Mouse (Mus musculus): ENCODE measurements around the gene Pcyt2.

The Pcyt2 gene

DNA sequence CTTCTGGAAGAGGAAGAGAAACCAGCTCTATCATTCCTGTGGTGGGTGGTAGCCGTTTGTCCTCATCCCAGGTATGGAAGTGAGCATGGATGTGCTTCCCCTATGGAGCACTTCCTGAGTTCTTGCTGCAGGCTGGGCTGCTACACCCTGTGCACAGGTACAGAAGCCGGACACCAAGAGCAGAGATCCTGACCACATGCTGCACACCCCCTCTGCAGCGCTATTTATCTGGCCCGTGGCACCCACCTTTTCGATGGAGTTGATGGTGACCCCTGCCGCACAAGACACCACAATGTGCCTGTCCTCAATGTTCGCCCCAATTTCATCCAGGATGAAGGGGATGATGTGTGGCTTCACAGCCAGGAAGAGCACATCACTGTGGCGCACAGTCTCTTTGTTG, 24.1 kb upstream of the Pcyt2 start:
- in situ Hi-C loops (cut with MboI; ENCODE audit: low pct_unique_long_range_greater_than_20kb in 1 of 2, low sequenced_read_pairs in 2 of 2, unreplicated experiment in 1 of 2), result no loop called here

DNA sequence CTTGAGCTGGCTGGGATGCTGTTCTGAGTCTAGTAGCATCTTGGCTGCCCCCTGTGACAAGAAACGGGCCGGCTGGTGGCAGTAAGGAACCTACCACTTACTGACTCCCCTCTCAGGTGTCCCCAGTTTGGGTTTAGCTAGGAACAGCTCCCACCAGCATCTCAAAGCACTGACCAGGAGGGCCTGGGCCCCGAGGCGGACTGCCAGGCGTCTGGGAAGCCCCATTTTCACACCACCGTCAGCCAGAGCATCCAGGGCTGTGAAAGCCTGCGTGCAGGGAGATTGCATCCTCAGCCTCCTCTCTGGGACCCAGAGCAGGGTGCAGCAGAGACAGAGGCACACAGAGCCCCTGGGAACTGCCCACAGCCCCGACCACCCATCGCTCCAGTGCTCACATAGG, 23.5 kb upstream of the Pcyt2 start:
- in situ Hi-C loops (cut with MboI; ENCODE audit: low pct_unique_long_range_greater_than_20kb in 1 of 2, low sequenced_read_pairs in 2 of 2, unreplicated experiment in 1 of 2), result no loop called here

DNA sequence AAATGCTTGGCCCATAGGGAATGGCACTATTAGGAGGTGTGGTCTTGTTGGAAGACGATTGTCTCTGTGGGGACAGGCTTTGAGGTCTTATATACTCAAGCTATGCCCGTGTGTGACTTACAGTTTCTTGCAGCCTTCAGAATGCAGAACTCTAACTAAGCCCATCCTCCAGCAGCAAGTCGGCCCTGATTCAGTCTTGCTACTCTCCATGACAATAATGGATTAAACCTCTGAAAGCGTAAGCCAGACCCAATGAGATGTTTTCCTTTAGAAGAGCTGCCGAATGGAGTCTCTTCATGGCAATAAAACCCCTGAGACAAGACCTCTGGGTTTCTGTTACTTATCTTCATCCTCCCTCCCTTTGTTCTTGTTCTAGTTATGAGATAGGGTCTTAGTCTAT, 17.1 kb upstream of the Pcyt2 start:
- in situ Hi-C loops (cut with MboI; ENCODE audit: low pct_unique_long_range_greater_than_20kb in 1 of 2, low sequenced_read_pairs in 2 of 2, unreplicated experiment in 1 of 2), result no loop called here

DNA sequence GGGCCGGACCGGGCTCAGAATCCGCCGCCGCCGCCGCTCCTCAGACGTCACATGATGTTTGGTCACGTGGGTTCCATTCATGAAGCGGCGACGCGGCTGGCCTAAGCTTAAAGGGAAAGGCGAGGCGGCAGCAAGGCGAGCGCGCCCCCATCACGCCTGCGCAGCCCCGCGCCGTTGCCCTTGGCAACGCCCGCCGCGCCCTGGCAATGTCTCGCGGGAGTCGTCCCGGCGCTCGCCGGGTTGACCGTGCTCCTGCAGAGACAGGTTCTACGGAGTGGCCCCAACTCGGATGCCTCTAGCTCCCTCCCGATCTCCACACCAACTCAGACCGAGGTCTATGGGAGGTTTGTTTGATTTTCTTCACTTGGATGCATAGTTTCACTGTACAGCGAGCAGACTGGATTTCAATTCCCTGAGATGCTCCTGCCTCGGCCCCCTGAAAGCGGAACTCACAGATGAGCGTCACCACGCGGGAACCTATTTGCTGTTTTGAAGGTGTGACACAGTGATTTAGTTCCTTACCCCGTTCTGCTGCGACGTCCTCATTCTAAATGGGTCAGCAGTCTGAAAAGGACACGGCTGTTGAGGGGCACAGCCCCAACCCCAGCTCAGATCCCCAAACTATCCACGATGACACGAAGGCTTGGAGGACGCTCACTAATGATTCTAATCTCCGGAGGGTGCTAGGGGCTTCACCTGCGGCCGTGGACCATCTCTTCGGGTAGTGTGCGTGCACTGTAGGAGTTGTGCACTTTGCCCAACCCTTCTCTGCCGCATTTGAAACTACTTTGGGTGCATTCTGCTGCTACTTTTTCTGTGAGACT, 16.0 kb upstream of the Pcyt2 start, which contains the start of gene Mafg:
Gene Mafg (minus strand): TSS at position 81 of the 824 bp plus-strand sequence.
- in situ Hi-C loops (cut with MboI; ENCODE audit: low pct_unique_long_range_greater_than_20kb in 1 of 2, low sequenced_read_pairs in 2 of 2, unreplicated experiment in 1 of 2), result no loop called here

DNA sequence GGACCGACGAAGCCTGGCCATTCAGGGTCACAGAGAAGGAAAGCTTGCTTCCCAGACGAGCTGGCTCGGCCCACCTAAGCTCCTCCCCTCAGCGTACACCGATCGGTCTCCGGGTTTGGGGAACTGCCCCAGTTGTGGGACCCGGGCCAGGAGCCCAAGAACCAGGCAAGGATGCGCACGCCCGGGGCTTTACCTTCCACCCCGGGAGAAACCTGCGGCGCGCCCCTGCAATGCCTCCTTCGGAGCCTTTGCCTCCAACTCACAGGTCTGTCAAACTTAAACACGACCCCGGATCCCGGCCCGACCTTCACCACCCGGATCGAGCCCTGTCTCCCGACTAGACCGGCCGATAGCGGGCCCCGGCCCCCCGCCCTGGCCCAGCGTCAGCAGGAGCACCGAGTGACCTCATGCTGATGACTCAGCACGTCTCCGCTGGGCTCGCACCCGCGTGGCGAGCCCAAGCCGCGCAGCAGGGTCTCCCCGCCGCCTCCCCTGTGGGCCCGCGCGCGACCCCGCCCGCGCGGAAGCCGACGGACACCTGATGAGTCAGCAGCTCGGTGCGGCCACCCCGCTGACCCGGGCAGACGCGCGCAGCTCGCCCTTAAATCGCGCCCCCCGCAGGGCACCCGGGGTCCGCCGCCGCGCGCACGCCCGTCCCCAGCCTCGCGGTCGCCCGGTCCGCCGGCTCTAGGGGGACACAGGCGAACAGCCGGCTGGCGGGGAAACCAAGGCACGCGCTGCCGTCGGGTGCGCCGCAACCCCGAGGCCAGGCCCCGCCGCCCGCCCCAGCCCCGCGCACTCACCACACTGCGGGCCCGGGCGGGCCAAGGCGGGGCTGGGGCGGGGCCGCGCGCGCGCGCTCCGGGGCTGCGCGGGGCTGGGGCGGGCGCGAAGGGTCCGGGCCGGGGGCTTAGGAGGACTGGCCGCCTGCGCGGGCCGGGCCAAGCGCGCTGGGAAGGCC, 15.1 kb upstream of the Pcyt2 start:
- in situ Hi-C loops (cut with MboI; ENCODE audit: low pct_unique_long_range_greater_than_20kb in 1 of 2, low sequenced_read_pairs in 2 of 2, unreplicated experiment in 1 of 2), result no loop called here

DNA sequence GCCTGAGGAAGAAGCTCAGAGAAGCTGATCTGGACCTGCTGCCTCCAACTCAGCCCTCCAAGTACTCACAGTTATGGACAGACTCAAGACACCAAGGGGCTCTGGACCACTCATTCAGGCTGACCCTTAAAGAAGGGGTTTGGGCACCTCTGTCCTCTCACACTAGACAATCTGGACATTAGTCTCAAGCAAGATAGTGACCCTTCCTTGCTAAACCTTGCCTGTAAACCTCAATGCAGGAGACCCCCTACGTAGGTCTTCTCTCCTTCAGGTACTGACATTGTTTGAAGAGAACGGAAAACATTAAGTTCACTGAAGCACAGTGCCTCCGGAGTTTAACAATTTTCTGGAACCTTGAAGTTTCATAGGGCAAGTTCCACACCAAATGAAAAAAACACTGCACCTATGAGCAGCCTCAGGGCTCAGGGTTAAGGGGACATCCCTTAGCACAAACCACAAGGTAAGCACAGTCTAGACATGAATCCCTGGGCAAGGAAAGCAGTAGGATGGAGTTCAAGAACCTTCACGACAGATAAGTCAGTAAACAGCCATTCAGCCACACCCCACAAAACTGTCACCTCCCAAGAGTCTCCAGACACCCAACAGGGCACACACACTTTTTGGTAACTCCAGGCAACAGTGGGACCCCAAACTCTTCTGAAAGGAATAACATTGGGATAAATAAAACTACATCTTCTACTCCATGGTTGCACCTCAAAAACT, 14.2 kb upstream of the Pcyt2 start:
- in situ Hi-C loops (cut with MboI; ENCODE audit: low pct_unique_long_range_greater_than_20kb in 1 of 2, low sequenced_read_pairs in 2 of 2, unreplicated experiment in 1 of 2), result no loop called here

DNA sequence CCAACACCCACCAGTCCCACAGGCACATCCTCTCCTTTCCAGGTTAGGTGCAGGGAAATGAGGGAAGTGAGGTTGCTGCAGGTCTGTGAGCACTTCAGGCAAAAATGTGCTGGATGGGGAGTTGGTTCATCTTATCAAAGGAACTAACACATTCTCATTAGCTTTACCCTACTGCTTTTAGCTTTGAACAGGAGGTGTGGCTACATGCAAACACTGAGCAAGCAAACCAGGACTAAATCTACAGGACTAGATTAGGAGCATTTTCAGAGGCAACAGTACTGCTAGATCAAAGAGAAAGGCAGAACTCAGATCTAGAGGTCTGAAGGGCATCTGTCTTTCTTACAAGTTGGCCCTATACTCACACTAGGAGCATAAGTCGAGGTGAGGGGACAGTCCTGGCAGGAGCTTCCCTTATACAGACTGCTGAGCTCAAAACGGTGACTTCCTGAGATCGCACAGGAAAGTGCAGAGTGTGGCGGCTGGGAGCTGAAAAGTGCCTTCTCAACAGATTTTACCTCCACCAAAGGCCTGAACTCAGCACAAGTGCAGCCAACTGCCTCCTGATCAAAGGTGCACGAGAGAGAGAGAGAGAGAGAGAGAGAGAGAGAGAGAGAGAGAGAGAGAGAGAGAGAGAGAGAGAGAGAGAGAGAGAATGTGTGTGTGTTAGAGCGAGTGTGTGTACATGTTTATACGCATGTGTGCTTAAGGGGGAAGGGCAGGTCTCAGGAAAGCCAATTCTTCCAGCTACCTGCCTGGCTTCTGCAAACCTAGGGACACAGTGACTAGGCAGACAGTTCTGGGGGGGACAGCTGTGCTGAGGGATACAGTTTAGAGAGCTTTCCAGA, 13.4 kb upstream of the Pcyt2 start:
- in situ Hi-C loops (cut with MboI; ENCODE audit: low pct_unique_long_range_greater_than_20kb in 1 of 2, low sequenced_read_pairs in 2 of 2, unreplicated experiment in 1 of 2), result no loop called here

DNA sequence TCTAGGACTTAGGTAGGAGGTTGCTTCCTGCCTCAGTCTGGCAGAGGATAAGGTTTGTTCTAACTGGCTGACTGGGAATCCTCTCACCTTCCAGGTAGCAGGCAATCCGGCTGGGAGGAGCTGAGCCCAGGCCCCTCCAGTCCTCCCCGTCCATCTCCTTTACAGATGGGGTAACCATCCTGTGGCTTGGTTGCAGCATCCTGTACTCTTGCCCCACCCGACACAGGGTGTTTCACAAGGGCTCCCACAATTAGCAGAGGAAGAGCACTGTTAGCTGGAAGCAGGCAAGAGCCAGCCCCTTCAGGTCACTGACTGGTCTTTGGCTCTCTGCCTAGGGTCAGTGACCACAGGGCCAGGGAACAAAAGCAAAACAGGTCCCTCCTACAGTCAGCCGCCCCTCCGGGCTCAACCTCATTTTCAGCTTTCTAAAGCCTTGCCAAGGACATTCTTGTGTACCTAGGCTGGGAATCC, 12.7 kb upstream of the Pcyt2 start:
- in situ Hi-C loops (cut with MboI; ENCODE audit: low pct_unique_long_range_greater_than_20kb in 1 of 2, low sequenced_read_pairs in 2 of 2, unreplicated experiment in 1 of 2), result no loop called here

DNA sequence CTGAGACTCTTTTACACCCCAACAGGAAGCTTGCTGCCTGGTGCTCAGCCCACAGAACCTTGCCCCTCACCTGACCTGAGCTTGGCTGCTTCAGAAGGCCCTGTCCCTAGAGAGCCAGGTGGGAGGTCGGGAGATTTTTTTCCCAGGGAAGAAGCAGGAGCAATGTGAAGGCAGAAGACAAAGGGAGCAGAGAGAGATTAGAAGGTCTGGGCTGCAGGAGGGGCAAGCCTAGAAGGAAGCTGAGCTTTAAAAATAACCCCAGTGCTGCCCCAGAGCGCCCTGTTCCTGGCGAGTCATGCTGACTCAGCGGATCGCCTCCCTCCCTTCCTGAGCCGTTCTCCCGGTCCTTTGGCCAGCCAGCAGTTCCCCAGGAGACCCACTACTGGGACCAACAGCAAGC, 12.2 kb upstream of the Pcyt2 start:
- in situ Hi-C loops (cut with MboI; ENCODE audit: low pct_unique_long_range_greater_than_20kb in 1 of 2, low sequenced_read_pairs in 2 of 2, unreplicated experiment in 1 of 2), result no loop called here

DNA sequence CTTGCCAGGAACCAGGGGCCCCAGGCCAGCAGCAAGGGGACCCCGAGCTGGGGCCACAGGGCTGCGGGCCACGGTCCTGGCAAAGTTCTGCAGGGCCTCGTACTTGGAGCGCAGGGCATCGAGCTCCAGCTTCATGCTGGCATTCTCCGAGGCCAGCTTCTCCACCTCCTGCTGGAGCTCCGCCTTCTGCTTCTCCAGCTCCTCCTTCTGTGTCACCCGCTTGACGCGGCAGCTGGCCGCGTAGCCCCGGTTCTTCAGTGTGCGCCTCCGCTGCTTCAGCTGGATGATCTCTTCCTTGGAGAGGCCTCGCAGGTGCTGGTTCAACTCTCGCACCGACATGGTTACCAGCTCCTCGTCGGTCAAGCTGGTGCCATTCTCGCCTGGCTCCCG, 11.6 kb upstream of the Pcyt2 start:
- in situ Hi-C loops (cut with MboI; ENCODE audit: low pct_unique_long_range_greater_than_20kb in 1 of 2, low sequenced_read_pairs in 2 of 2, unreplicated experiment in 1 of 2), result no loop called here

DNA sequence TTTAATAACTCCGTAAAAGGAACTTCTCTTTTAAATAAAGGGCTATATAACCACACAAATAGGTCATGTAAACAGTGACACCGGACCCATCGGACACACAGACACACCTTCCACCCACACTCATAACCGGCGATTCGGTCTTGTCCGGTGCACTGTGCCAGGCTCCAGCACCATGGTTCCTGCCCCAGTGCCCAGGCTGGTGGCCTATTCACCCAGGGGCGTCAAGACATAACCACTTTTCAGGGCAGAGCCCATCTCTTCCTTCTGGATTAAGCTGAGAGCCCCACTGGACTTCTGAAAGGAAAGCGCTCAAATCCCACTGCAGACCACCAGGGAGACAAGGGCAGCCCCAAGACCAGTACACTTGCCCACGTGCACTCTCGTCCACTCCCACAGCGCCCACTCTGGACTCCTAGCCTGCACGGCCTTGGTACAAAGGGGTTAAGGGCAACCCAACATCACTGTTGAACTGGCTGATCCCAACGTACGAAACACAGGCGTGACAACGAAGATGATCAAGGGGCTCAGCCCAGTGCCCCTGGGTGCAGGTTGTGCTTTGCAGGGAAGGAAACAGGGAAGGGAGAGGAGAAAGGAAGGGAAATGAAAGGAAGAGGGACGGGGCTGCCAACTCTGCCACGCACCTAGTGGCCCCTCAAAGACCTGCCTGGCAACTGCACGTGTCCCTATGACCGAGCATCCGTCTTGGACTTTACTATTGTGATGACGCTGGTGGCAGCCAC, 11.0 kb upstream of the Pcyt2 start:
- in situ Hi-C loops (cut with MboI; ENCODE audit: low pct_unique_long_range_greater_than_20kb in 1 of 2, low sequenced_read_pairs in 2 of 2, unreplicated experiment in 1 of 2), result no loop called here

DNA sequence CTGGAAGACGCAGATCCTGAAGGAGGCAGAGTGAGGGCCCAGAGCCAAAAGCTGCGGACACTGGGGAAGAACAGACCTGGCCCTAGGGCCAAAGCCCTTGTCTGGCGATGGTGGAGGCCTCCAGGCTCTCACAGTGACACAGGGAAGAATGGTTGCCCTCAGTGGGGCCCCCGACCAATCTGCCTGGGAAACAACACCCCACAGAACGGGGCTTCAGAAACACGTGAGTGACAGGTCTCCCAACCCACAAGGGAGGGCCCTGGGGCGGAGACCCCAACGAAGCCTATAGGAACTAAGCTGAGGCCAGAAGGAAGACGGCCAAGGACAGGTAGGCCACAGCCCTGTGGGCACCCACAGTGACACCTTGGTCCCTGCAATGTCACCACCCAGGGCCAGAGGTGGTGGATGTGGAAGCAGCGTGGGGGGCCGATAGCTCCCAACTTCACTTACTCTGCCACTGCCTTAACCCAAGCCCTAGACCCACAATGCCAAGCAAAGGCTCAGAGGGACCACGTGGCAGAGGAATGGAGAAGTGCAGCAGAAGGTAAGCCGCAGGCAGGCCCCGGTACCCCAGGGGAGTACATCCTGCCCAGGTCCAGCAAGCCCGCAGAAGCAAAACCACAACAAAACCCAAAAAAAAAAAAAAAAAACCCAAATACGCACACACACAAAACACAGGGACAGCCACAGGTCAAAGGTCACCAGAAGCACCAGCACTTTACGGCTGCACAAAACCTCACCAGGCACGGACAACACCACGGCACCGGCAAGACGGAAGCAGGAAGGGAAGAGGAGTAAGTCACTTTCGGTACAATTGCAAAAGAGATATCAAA, 9.9 kb upstream of the Pcyt2 start:
- in situ Hi-C loops (cut with MboI; ENCODE audit: low pct_unique_long_range_greater_than_20kb in 1 of 2, low sequenced_read_pairs in 2 of 2, unreplicated experiment in 1 of 2), result no loop called here

DNA sequence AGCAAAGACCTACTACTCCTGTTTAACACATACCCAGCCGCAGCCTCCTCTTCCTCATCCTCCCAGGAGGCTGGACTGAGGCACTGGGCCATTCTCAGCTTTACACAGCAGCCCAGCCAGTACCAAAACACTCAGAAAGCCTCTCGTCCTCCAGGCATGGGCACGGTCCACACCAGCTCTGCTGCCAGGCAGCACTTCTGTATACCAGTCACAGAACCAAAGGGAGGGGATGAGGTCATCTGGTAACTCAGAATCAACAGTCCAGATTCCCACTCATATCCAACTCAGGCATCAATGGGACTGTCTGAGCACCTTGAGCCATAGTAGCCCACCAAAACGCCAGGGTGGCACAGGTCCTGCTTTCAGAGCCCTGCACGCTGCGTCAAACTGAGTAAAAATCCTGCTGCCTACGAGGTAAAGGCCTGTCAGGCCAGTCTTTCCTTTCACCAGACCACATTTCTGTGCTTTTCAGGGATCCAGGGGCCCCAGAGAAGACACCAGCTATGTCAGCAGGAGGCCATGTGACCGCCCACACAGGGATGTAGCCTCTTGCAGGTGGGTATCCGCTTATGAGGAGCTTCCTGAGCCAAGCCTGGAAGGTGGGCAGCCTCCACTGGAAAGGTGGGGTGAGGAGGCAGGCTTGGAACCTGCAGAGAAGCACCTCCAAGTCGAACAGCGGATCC, 9.2 kb upstream of the Pcyt2 start:
- in situ Hi-C loops (cut with MboI; ENCODE audit: low pct_unique_long_range_greater_than_20kb in 1 of 2, low sequenced_read_pairs in 2 of 2, unreplicated experiment in 1 of 2), result no loop called here

DNA sequence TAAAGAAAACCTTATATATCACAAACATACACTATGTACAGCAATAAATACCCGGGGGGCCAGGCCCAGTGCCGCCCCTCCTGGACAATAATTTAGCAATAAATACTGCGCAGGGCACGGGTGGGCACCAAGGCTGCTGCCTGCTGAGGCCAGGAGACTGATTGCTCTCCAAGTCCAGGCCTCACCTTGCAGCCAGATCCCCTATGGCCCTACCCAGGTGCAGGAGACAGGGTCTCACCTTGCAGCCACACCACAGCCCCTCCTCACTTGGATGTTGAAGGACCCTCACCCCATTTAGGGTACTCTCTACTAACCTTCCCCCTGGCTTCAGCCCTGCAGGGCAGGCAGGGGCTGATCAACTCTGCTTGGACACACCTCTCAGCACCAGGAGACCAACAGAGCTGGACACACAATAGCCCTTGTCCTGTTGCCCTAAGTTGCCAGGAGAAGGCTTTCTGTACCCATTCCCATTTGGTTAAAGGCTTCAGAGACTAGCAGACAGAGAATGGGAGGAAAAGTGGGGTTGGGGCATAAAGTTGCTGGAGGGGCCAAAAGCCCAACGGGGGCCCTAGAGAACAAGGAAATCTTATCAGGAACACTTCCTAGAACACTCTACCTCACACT, 7.5 kb upstream of the Pcyt2 start, which contains the start of gene Sirt7:
Gene Sirt7 (minus strand): TSS at position 89 of the 624 bp plus-strand sequence.
- in situ Hi-C loops (cut with MboI; ENCODE audit: low pct_unique_long_range_greater_than_20kb in 1 of 2, low sequenced_read_pairs in 2 of 2, unreplicated experiment in 1 of 2), result no loop called here

DNA sequence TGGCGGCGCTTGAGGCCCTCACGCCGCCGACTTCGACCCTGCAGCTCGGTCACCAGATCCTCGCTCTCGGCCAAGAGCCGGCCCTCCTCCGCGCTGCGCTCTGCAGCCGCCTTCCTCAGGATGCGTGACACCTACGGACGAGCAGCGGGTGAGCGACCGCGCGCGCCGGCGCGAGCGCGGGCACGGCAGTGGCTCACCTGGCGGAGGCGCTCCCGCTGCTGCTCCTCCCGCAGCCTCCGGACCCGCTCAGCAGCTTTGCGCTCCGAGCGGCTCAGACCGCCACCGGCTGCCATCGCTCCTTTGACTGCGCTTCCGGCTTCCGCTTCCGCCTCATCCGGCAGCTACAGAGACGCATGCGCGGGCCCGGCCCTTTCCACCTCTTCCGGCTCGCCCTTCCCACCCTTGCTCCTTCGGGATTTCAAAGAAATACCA, 7.0 kb upstream of the Pcyt2 start:
- in situ Hi-C loops (cut with MboI; ENCODE audit: low pct_unique_long_range_greater_than_20kb in 1 of 2, low sequenced_read_pairs in 2 of 2, unreplicated experiment in 1 of 2), result no loop called here
